Mouse (Mus musculus): ENCODE measurements at regions not wholly inside any gene's neighbourhood (a gene's known extent, or its start where the extent isn't known, plus 50 kb on each side); places are given as distances from the start of the nearest gene placed in this dataset.
A peak's percentile ranks its signal among the peaks of the same experiment; 100 is the strongest.

GRCm38 (mm10) chr8:34546815-34547214 lies 435.3 kb upstream of the Gm10131 start:
- Histone ChIP-seq H3K27ac (replicated peaks in 1 of 2; ENCODE audit: control insufficient read depth in 1 of 2, insufficient read depth in 1 of 2, low read depth in 2 of 2, low read length in 2 of 2) (no peak overlapping the region), H3K27me3 (ENCODE audit: control insufficient read depth, insufficient read depth, low read length) (no peaks in the 10 kb centered on the region), H3K4me2 (ENCODE audit: low read length) (peak overlapping the region; percentile 61), H3K4me3 (ENCODE audit: control insufficient read depth in 1 of 2, insufficient read depth in 1 of 2, low read depth in 1 of 2, low read length in 2 of 2) (peak overlapping the region; percentile 19 to 26; a peak in 3 of 4 replicates), H3K4me1 (ENCODE audit: control insufficient read depth in 2 of 2, insufficient read depth in 2 of 2, low read length in 2 of 2) (no peaks in the 10 kb centered on the region), H3K36me3 (ENCODE audit: control insufficient read depth, insufficient read depth, low read length) (no peaks in the 10 kb centered on the region), H3K9me3 (ENCODE audit: control insufficient read depth, low read length) (no peaks in the 10 kb centered on the region), H3K9ac (ENCODE audit: low read length) (0 out of 2 replicates have a peak overlapping the region, but pooled peaks have one; percentile 45)
- WGBS = 18% methylated on average over 11 of the region's 11 CpGs
- ATAC-seq (ENCODE audit: insufficient number of reproducible peaks, insufficient read depth, low FRiP score, low read depth) = no peak

- Histone ChIP-seq H3K27ac (replicated peaks in 1 of 2; ENCODE audit: control insufficient read depth in 1 of 2, insufficient read depth in 1 of 2, low read depth in 2 of 2, low read length in 2 of 2) (no peak overlapping the region), H3K4me2 (ENCODE audit: low read length) (no peak overlapping the region), H3K27me3 (ENCODE audit: control insufficient read depth, insufficient read depth, low read length) (no peaks in the 10 kb centered on the region), H3K36me3 (ENCODE audit: control insufficient read depth, insufficient read depth, low read length) (no peaks in the 10 kb centered on the region), H3K9me3 (ENCODE audit: control insufficient read depth, low read length) (no peaks in the 10 kb centered on the region), H3K4me3 (ENCODE audit: control insufficient read depth in 1 of 2, insufficient read depth in 1 of 2, low read depth in 1 of 2, low read length in 2 of 2) (no peak overlapping the region), H3K4me1 (ENCODE audit: control insufficient read depth in 2 of 2, insufficient read depth in 2 of 2, low read length in 2 of 2) (no peaks in the 10 kb centered on the region), H3K9ac (ENCODE audit: low read length) (no peak overlapping the region)
- ATAC-seq (ENCODE audit: insufficient number of reproducible peaks, insufficient read depth, low FRiP score, low read depth) = no peak
- 65% methylated on average over 3 of the region's 3 CpGs for WGBS
These were observed 431.0 kb upstream of the Gm10131 start for GRCm38 (mm10) chr8:34542361-34543038.

- H3K4me1 ChIP-seq (ENCODE audit: control insufficient read depth in 2 of 2, insufficient read depth in 2 of 2, low read length in 2 of 2) = peaks cover 0 to under 1% of the 10 kb centered on the region in 2 experiments; a peak in 1 of 4 replicates
- H3K9me3 ChIP-seq (ENCODE audit: control insufficient read depth, low read length) = no peaks in the 10 kb centered on the region
- H3K27ac ChIP-seq (replicated peaks in 1 of 2; ENCODE audit: control insufficient read depth in 1 of 2, insufficient read depth in 1 of 2, low read depth in 2 of 2, low read length in 2 of 2) = no peak overlapping the region
- WGBS = 49% methylated on average over 4 of the region's 4 CpGs
- no peaks in the 10 kb centered on the region for H3K36me3 ChIP-seq (ENCODE audit: control insufficient read depth, insufficient read depth, low read length)
- no peak overlapping the region for H3K4me2 ChIP-seq (ENCODE audit: low read length)
- H3K9ac ChIP-seq (ENCODE audit: low read length) = no peak overlapping the region
- H3K4me3 ChIP-seq (ENCODE audit: control insufficient read depth in 1 of 2, insufficient read depth in 1 of 2, low read depth in 1 of 2, low read length in 2 of 2) = no peak overlapping the region
- no peaks in the 10 kb centered on the region for H3K27me3 ChIP-seq (ENCODE audit: control insufficient read depth, insufficient read depth, low read length)
- ATAC-seq (ENCODE audit: insufficient number of reproducible peaks, insufficient read depth, low FRiP score, low read depth) = no peak
These were observed 427.7 kb upstream of the Gm10131 start for GRCm38 (mm10) chr8:34539232-34539631.

GRCm38 (mm10) chr8:34535434-34535833 lies 423.9 kb upstream of the Gm10131 start:
- no peak overlapping the region for H3K27ac ChIP-seq (replicated peaks in 1 of 2; ENCODE audit: control insufficient read depth in 1 of 2, insufficient read depth in 1 of 2, low read depth in 2 of 2, low read length in 2 of 2)
- WGBS = 45% methylated on average over 3 of the region's 3 CpGs

GRCm38 (mm10) chr8:34533421-34533820 lies 421.9 kb upstream of the Gm10131 start:
- no peak overlapping the region for H3K9ac ChIP-seq (ENCODE audit: low read length)
- H3K9me3 ChIP-seq (ENCODE audit: control insufficient read depth, low read length) = no peaks in the 10 kb centered on the region
- peaks cover 4 to 12% of the 10 kb centered on the region in 2 experiments for H3K4me1 ChIP-seq (ENCODE audit: control insufficient read depth in 2 of 2, insufficient read depth in 2 of 2, low read length in 2 of 2)
- no peak overlapping the region for H3K4me3 ChIP-seq (ENCODE audit: control insufficient read depth in 1 of 2, insufficient read depth in 1 of 2, low read depth in 1 of 2, low read length in 2 of 2)
- H3K27ac ChIP-seq (replicated peaks in 1 of 2; ENCODE audit: control insufficient read depth in 1 of 2, insufficient read depth in 1 of 2, low read depth in 2 of 2, low read length in 2 of 2) = peak overlapping the region; percentile 17 to 24; a peak in 2 of 4 replicates
- peak overlapping the region; percentile 31; the same call in 1 of the 2 replicates for H3K4me2 ChIP-seq (ENCODE audit: low read length)
- H3K27me3 ChIP-seq (ENCODE audit: control insufficient read depth, insufficient read depth, low read length) = no peaks in the 10 kb centered on the region
- no peak for ATAC-seq (ENCODE audit: insufficient number of reproducible peaks, insufficient read depth, low FRiP score, low read depth)
- WGBS = 35% methylated on average over 4 of the region's 4 CpGs
- no peaks in the 10 kb centered on the region for H3K36me3 ChIP-seq (ENCODE audit: control insufficient read depth, insufficient read depth, low read length)

More at GRCm38 (mm10) chr8:34535434-34535833, 423.9 kb upstream of the Gm10131 start:
- Histone ChIP-seq H3K4me2 (ENCODE audit: low read length) (no peak overlapping the region), H3K9ac (ENCODE audit: low read length) (no peak overlapping the region), H3K9me3 (ENCODE audit: control insufficient read depth, low read length) (no peaks in the 10 kb centered on the region), H3K27me3 (ENCODE audit: control insufficient read depth, insufficient read depth, low read length) (no peaks in the 10 kb centered on the region), H3K4me1 (ENCODE audit: control insufficient read depth in 2 of 2, insufficient read depth in 2 of 2, low read length in 2 of 2) (peaks cover 4 to 12% of the 10 kb centered on the region in 2 experiments), H3K4me3 (ENCODE audit: control insufficient read depth in 1 of 2, insufficient read depth in 1 of 2, low read depth in 1 of 2, low read length in 2 of 2) (no peak overlapping the region), H3K36me3 (ENCODE audit: control insufficient read depth, insufficient read depth, low read length) (no peaks in the 10 kb centered on the region)
- ATAC-seq (ENCODE audit: insufficient number of reproducible peaks, insufficient read depth, low FRiP score, low read depth) = no peak

- Histone ChIP-seq H3K9me3 (ENCODE audit: control insufficient read depth, low read length) (no peaks in the 10 kb centered on the region), H3K27ac (replicated peaks in 1 of 2; ENCODE audit: control insufficient read depth in 1 of 2, insufficient read depth in 1 of 2, low read depth in 2 of 2, low read length in 2 of 2) (0 out of 4 replicates have a peak overlapping the region, but pooled peaks of 1 of the 2 experiments have one; percentile 6), H3K4me1 (ENCODE audit: control insufficient read depth in 2 of 2, insufficient read depth in 2 of 2, low read length in 2 of 2) (peaks cover 4 to 12% of the 10 kb centered on the region in 2 experiments), H3K36me3 (ENCODE audit: control insufficient read depth, insufficient read depth, low read length) (no peaks in the 10 kb centered on the region), H3K4me2 (ENCODE audit: low read length) (no peak overlapping the region), H3K9ac (ENCODE audit: low read length) (no peak overlapping the region), H3K27me3 (ENCODE audit: control insufficient read depth, insufficient read depth, low read length) (no peaks in the 10 kb centered on the region), H3K4me3 (ENCODE audit: control insufficient read depth in 1 of 2, insufficient read depth in 1 of 2, low read depth in 1 of 2, low read length in 2 of 2) (no peak overlapping the region)
- WGBS = 66% methylated on average over 11 of the region's 11 CpGs
- ATAC-seq (ENCODE audit: insufficient number of reproducible peaks, insufficient read depth, low FRiP score, low read depth) = no peak
These were observed 419.6 kb upstream of the Gm10131 start for GRCm38 (mm10) chr8:34530896-34531679.

- Histone ChIP-seq H3K4me3 (ENCODE audit: control insufficient read depth in 1 of 2, insufficient read depth in 1 of 2, low read depth in 1 of 2, low read length in 2 of 2) (no peak overlapping the region), H3K27ac (replicated peaks in 1 of 2; ENCODE audit: control insufficient read depth in 1 of 2, insufficient read depth in 1 of 2, low read depth in 2 of 2, low read length in 2 of 2) (no peak overlapping the region), H3K9ac (ENCODE audit: low read length) (no peak overlapping the region), H3K4me2 (ENCODE audit: low read length) (no peak overlapping the region), H3K4me1 (ENCODE audit: control insufficient read depth in 2 of 2, insufficient read depth in 2 of 2, low read length in 2 of 2) (peaks cover 4 to 12% of the 10 kb centered on the region in 2 experiments), H3K36me3 (ENCODE audit: control insufficient read depth, insufficient read depth, low read length) (no peaks in the 10 kb centered on the region), H3K27me3 (ENCODE audit: control insufficient read depth, insufficient read depth, low read length) (no peaks in the 10 kb centered on the region), H3K9me3 (ENCODE audit: control insufficient read depth, low read length) (no peaks in the 10 kb centered on the region)
- ATAC-seq (ENCODE audit: insufficient number of reproducible peaks, insufficient read depth, low FRiP score, low read depth) = no peak
- WGBS = 58% methylated on average over 5 of the region's 5 CpGs
These were observed 418.5 kb upstream of the Gm10131 start for GRCm38 (mm10) chr8:34530046-34530445.

Data from heart, embryonic 14.5 days (tissue).